Mouse (Mus musculus) liver, embryonic 15.5 days (tissue): Measurements from ENCODE around the gene Slco2a1. TPM values are rescaled to one million over a fixed set of nuclear protein-coding genes. Genes with fewer than 3 reads are reported as not detected.

ENCODE experiments used
- ATAC-seq: fragments of 200-750 bp; cut with Nextera tagmentation; 2 replicates; pipeline ENCODE4 v1.8.0; 2017; ENCODE audit warnings: moderate number of reproducible peaks, mild to moderate bottlenecking, moderate library complexity; ENCODE audit not compliant: insufficient read depth
- H3K27ac ChIP-seq: fragments of 300-500 bp; sonication (generic); replicated peaks from 2 replicates; pipeline ENCODE4 v1.5.1; 2015; ENCODE audit warnings: mild to moderate bottlenecking, inconsistent platforms
- H3K27me3 ChIP-seq: fragments of 300-500 bp; sonication (generic); 2 replicates; pipeline ENCODE4 v1.6.1; 2015; ENCODE audit warnings: mild to moderate bottlenecking, inconsistent platforms
- H3K36me3 ChIP-seq: fragments of 300-500 bp; sonication (generic); replicated peaks from 2 replicates; pipeline ENCODE4 v1.6.1; 2015; ENCODE audit warnings: moderate library complexity, mild to moderate bottlenecking, inconsistent platforms
- H3K4me1 ChIP-seq: fragments of 300-500 bp; sonication (generic); replicated peaks from 2 replicates; pipeline ENCODE4 v1.6.1; 2015; ENCODE audit warnings: inconsistent platforms
- H3K4me2 ChIP-seq: fragments of 300-500 bp; sonication (generic); 2 replicates; pipeline ENCODE4 v1.6.1; 2015; ENCODE audit warnings: moderate library complexity, mild to moderate bottlenecking, inconsistent platforms
- H3K4me3 ChIP-seq: fragments of 300-500 bp; sonication (generic); replicated peaks from 2 replicates; pipeline ENCODE4 v1.5.1; 2015; ENCODE audit warnings: mild to moderate bottlenecking, inconsistent platforms
- H3K9ac ChIP-seq: fragments of 300-500 bp; sonication (generic); 2 replicates; pipeline ENCODE4 v1.6.1; 2015; ENCODE audit warnings: moderate library complexity, mild to moderate bottlenecking, inconsistent platforms
- H3K9me3 ChIP-seq: fragments of 300-500 bp; sonication (generic); replicated peaks from 2 replicates; pipeline ENCODE4 v1.6.1; 2016; ENCODE audit warnings: inconsistent platforms
- WGBS: fragments of 180-500 bp; shearing (Covaris S2); methylation state at CpG from one replicate; pipeline ENCODE4 v1.1.7; 2015; ENCODE audit warnings: mixed read lengths; ENCODE audit not compliant: insufficient replicate concordance; 5-methylcytosine and 5-hydroxymethylcytosine counted together
- polyA plus RNA-seq: library from polyadenylated mRNA; unstranded; fragments of >200 nt; fragmentation: Nextera tagmentation; extraction: Ambion mirVana; gene quantifications from 2 replicates; pipeline ENCODE4 v1.2.1, GENCODE M21; 2015

Gene Slco2a1
- 7.3 and 8.6 TPM in 2 replicates for polyA plus RNA-seq

- Histone ChIP-seq H3K36me3 (no peaks in the 10 kb centered on the region), H3K9me3 (no peaks in the 10 kb centered on the region), H3K27me3 (no peaks in the 10 kb centered on the region), H3K27ac (no peak within 1 kb of the TSS), H3K4me1 (no peaks in the 10 kb centered on the region; the same call in 1 of the 2 replicates), H3K4me3 (no peak within 1 kb of the TSS), H3K9ac (no peak within 1 kb of the TSS), H3K4me2 (no peak within 1 kb of the TSS)
- WGBS = 54% methylated on average over 8 of the region's 8 CpGs
- ATAC-seq = no peak
Measured at GRCm38 (mm10) chr9:102988462-102988861, at the start of gene Slco2a1. Gene Slco2a1 (plus strand): TSS chr9:102988712.

DNA sequence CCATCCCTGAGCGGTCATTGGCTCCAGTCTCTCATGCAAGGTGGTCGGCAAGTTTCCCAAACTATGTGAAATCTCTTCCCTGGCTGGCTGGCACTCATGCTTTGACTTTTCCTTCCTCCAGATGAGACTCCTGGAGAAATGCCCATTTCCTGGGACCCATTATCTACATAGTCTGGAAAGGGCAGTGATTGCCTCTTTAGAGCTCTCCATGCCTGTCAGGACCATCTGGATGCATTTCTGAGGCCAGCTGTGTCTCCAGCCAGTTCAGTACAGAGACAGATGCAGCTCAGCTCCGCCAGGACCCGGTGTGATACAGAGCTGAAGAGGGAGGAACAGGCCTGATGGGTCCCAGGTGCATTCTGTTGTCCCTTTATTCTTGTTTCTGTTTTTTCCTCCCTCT, 46.3 kb upstream of the Slco2a1 start:
- H3K4me1 ChIP-seq = no peaks in the 10 kb centered on the region
- H3K36me3 ChIP-seq = no peaks in the 10 kb centered on the region
- WGBS = 70% methylated on average over 4 of the region's 4 CpGs
- H3K4me3 ChIP-seq = no peak overlapping the region
- ATAC-seq = no peak
- H3K4me2 ChIP-seq = no peak overlapping the region
- H3K27me3 ChIP-seq = no peaks in the 10 kb centered on the region
- H3K27ac ChIP-seq = no peak overlapping the region
- no peak overlapping the region for H3K9ac ChIP-seq
- H3K9me3 ChIP-seq = no peaks in the 10 kb centered on the region

- Histone ChIP-seq H3K9ac (no peak overlapping the region), H3K4me3 (no peak overlapping the region), H3K36me3 (no peaks in the 10 kb centered on the region), H3K9me3 (no peaks in the 10 kb centered on the region), H3K27me3 (no peaks in the 10 kb centered on the region), H3K4me1 (no peaks in the 10 kb centered on the region), H3K27ac (no peak overlapping the region), H3K4me2 (no peak overlapping the region)
- ATAC-seq = no peak
- 72% methylated on average over 9 of the region's 9 CpGs for WGBS
Measured at GRCm38 (mm10) chr9:102944891-102945290, 43.6 kb upstream of the Slco2a1 start.

DNA sequence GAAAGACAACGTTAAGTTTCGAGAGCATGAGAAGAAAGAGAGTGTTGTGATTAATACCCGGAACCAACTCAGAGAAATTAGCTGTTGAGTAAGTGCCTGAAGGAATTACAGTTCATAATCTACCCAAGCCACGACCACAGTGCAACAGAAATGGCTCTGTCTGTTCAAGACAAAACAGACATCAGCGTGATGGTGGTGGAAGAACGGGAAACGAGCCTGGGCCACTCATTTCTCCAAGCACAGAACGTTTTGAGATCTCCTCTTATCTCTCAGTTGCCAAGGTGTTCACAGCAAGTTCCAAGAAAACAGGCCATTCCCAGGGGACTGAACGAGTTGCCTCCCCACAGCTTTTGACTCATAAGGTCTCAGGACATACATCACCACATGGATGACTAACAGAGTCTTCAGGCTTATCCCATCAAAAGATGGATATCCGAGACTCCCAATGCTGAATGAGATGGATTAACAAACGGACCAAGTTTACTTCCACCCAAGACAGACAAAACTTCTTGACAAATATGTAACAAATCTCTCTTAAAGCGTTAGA, 42.0 kb upstream of the Slco2a1 start:
- no peak for ATAC-seq
- H3K36me3 ChIP-seq = no peaks in the 10 kb centered on the region
- WGBS = 63% methylated on average over 12 of the region's 12 CpGs

DNA sequence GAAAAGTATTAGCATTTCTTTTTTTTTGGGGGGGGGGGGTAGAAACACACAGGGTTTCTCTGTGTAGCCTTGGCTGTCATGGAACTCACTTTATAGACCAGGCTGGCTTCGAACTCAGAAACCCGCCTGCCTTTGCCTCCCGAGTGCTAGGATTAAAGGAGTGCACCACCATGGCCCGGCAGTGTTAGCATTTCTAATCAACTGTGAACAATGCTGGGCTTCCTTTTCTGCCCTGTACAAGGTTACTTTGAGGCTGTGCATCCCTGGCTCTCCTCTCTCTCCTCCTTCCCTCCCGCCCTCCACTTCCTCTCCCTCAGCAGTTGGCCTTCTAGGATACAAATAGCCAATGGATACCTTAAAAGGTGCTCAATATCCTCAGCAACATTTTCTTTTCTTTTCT, 39.8 kb upstream of the Slco2a1 start:
- Histone ChIP-seq H3K27ac (no peak overlapping the region), H3K4me3 (no peak overlapping the region), H3K4me2 (no peak overlapping the region), H3K9ac (no peak overlapping the region), H3K36me3 (no peaks in the 10 kb centered on the region), H3K27me3 (no peaks in the 10 kb centered on the region), H3K9me3 (no peaks in the 10 kb centered on the region), H3K4me1 (no peaks in the 10 kb centered on the region)
- no peak for ATAC-seq
- 65% methylated on average over 5 of the region's 5 CpGs for WGBS

More for the DNA sequence above, 42.0 kb upstream of the Slco2a1 start:
- Histone ChIP-seq H3K27me3 (no peaks in the 10 kb centered on the region), H3K27ac (no peak overlapping the region), H3K4me3 (no peak overlapping the region), H3K4me1 (no peaks in the 10 kb centered on the region), H3K4me2 (no peak overlapping the region), H3K9me3 (no peaks in the 10 kb centered on the region), H3K9ac (no peak overlapping the region)

- ATAC-seq = no peak
- 69% methylated on average over 9 of the region's 9 CpGs for WGBS
- no peaks in the 10 kb centered on the region for H3K4me1 ChIP-seq
- H3K9ac ChIP-seq = no peak overlapping the region
- no peaks in the 10 kb centered on the region for H3K36me3 ChIP-seq
- H3K27me3 ChIP-seq = no peaks in the 10 kb centered on the region
- no peak overlapping the region for H3K4me3 ChIP-seq
- H3K9me3 ChIP-seq = no peaks in the 10 kb centered on the region
- no peak overlapping the region for H3K27ac ChIP-seq
- no peak overlapping the region for H3K4me2 ChIP-seq
Measured at GRCm38 (mm10) chr9:102951091-102951994, 37.2 kb upstream of the Slco2a1 start.

- 52% methylated on average over 3 of the region's 3 CpGs for WGBS
- no peak for ATAC-seq
- Histone ChIP-seq H3K27me3 (no peaks in the 10 kb centered on the region), H3K27ac (no peak overlapping the region), H3K36me3 (no peaks in the 10 kb centered on the region), H3K4me2 (no peak overlapping the region), H3K9ac (no peak overlapping the region), H3K4me3 (no peak overlapping the region), H3K4me1 (no peaks in the 10 kb centered on the region), H3K9me3 (no peaks in the 10 kb centered on the region)
Measured at GRCm38 (mm10) chr9:102955866-102956265, 32.6 kb upstream of the Slco2a1 start.

DNA sequence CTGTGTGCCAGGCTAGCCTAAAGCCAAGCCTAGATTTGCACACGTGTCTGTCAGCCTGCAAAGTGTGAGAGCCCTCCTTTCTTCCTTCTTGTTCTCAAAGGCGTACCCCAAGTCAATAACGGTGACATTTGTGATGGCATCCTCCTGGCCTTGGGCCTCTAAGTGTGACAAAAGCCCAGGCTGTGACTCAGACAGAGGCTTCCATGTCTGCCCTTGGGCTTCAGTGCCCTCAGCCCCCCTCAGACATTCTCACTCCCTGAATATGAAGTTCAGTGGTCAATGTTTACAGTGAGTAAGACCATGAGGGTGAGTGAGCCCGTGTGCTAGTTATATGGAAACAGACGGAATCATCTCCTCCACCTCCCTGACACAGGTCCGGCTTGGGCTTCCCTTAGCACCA, 29.8 kb upstream of the Slco2a1 start:
- H3K27me3 ChIP-seq = no peaks in the 10 kb centered on the region
- H3K27ac ChIP-seq = no peak overlapping the region
- H3K9me3 ChIP-seq = no peaks in the 10 kb centered on the region
- no peak overlapping the region for H3K4me2 ChIP-seq
- no peaks in the 10 kb centered on the region for H3K4me1 ChIP-seq
- no peaks in the 10 kb centered on the region for H3K36me3 ChIP-seq
- no peak overlapping the region for H3K4me3 ChIP-seq
- no peak for ATAC-seq
- WGBS = 67% methylated on average over 6 of the region's 6 CpGs
- H3K9ac ChIP-seq = no peak overlapping the region

- H3K9ac ChIP-seq = no peak overlapping the region
- ATAC-seq = no peak
- H3K27me3 ChIP-seq = no peaks in the 10 kb centered on the region
- no peaks in the 10 kb centered on the region for H3K4me1 ChIP-seq
- no peak overlapping the region for H3K4me2 ChIP-seq
- H3K36me3 ChIP-seq = no peaks in the 10 kb centered on the region
- 38% methylated on average over 8 of the region's 8 CpGs for WGBS
- H3K4me3 ChIP-seq = no peak overlapping the region
- H3K9me3 ChIP-seq = no peaks in the 10 kb centered on the region
- H3K27ac ChIP-seq = no peak overlapping the region
Measured at GRCm38 (mm10) chr9:102961356-102962092, 27.0 kb upstream of the Slco2a1 start.

GRCm38 (mm10) chr9:102962093-102962788, 26.3 kb upstream of the Slco2a1 start:
- Histone ChIP-seq H3K9me3 (no peaks in the 10 kb centered on the region), H3K27me3 (no peaks in the 10 kb centered on the region), H3K4me2 (no peak overlapping the region), H3K27ac (no peak overlapping the region), H3K4me3 (no peak overlapping the region), H3K9ac (no peak overlapping the region), H3K4me1 (no peaks in the 10 kb centered on the region), H3K36me3 (no peaks in the 10 kb centered on the region)
- 68% methylated on average over 10 of the region's 10 CpGs for WGBS
- no peak for ATAC-seq

- WGBS = 69% methylated on average over 7 of the region's 7 CpGs
- Histone ChIP-seq H3K4me2 (no peak overlapping the region), H3K27ac (no peak overlapping the region), H3K4me3 (no peak overlapping the region), H3K9ac (no peak overlapping the region), H3K4me1 (no peaks in the 10 kb centered on the region), H3K9me3 (no peaks in the 10 kb centered on the region), H3K36me3 (no peaks in the 10 kb centered on the region), H3K27me3 (no peaks in the 10 kb centered on the region)
- no peak for ATAC-seq
Measured at GRCm38 (mm10) chr9:102963321-102963720, 25.2 kb upstream of the Slco2a1 start.
